Mouse (Mus musculus) kidney, adult 2 months (tissue): ENCODE results near the gene Wnt9b.

Experiments used
- CTCF ChIP-seq: fragments of 200-500 bp; conservative IDR thresholded peaks from 2 replicates; pipeline ENCODE4 v1.5.1; 2011; ENCODE audit warnings: low read depth, mild to moderate bottlenecking, control low read depth, low read length, moderate library complexity, mixed read lengths; ENCODE audit not compliant: insufficient read depth, insufficient read length
- POLR2A ChIP-seq: fragments of 200-500 bp; IDR thresholded peaks from one replicate; pipeline ENCODE4 v1.6.1; 2011; ENCODE audit warnings: low read depth, low read length, control low read depth

DNA sequence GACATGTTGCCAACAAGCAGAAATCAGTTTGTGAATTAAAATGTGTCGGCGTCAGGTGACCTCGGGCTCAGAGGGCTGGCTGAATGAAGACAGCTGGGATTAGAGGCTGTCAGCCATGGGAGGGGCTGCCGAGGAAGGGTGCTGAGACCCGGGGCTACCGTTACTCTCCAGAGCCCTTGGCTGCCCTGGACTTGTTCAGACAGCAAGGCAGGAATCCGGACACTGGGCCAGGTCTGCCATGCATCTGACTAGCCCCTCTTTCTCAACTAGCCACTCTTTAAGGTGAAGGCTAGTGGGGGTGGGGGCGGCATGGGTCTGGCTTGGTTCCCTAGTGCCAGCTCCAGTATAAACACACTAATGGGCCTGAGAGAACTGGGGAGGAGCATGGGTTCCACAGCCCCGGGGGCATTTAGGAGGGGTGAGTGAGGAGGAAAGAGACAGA, 27.6 kb downstream of the Wnt9b start:
- TF ChIP-seq POLR2A (no peak), CTCF (no peak)
